Mouse (Mus musculus): ENCODE measurements around the gene Haus6. TPM values are rescaled to one million over a fixed set of nuclear protein-coding genes. Genes with fewer than 3 reads are reported as not detected.

Haus6 gene
- polyA plus RNA-seq, 1 experiment = 3.3 TPM

DNA sequence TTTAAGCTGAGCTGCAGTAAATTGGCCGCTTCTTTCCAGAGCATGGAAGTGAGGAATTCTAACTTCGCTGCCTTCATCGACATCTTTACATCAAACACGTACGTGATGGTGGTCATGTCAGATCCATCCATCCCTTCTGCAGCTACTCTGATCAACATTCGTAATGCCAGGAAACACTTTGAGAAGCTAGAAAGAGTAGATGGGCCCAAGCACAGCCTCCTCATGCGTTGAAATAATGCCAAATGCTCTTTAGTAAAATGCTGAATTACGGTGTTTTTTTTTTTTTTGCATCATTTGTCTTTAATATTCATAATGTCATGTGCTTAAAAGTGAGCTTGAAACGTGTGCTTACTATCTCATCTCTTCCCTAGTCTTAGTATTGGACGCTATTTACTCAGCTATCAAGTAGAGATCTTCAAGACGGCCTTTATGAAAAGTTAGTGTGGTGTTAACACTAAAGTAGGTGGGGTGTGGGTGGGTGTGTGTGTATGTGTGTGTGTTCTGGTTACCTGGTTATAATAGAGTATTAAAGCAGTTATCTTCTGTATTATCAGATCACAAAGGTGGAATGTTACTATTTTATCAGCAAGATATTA, 35.1 kb downstream of the Haus6 start:
- H3K36me3 ChIP-seq (ENCODE audit: control insufficient read depth, insufficient read depth) = peaks cover 4% of the 10 kb centered on the region
- peak overlapping the region; percentile 83 for H3K4me2 ChIP-seq (ENCODE audit: low read depth)
- peak overlapping the region; percentile 93 for H3K4me3 ChIP-seq
- peak overlapping the region; percentile 66 for H3ac ChIP-seq (ENCODE audit: control insufficient read depth, insufficient read length)
- no peaks in the 10 kb centered on the region for H3K27me3 ChIP-seq (ENCODE audit: control insufficient read depth, insufficient read depth, insufficient read length)
- peaks cover 25% of the 10 kb centered on the region for H3K79me2 ChIP-seq (ENCODE audit: control insufficient read depth, insufficient read depth)
- TF ChIP-seq TCF12 (IDR thresholded peaks at IDR 0.05; ENCODE audit: insufficient read depth, poor library complexity, severe bottlenecking) = no peak
- no peak for TF ChIP-seq MYOD1 (IDR thresholded peaks at IDR 0.05; ENCODE audit: control insufficient read depth in 1 of 3, insufficient read length in 2 of 3, low read depth in 2 of 3)
- TF ChIP-seq REST (IDR thresholded peaks at IDR 0.05; ENCODE audit: insufficient read depth, insufficient read length) = no peak
- TF ChIP-seq POLR2A (IDR thresholded peaks at IDR 0.05; ENCODE audit: insufficient read length, low read depth) = no peak
- TF ChIP-seq MYOG (IDR thresholded peaks at IDR 0.05; ENCODE audit: control insufficient read depth in 1 of 3, insufficient read depth in 1 of 3, insufficient read length in 2 of 3, low read depth in 2 of 3) = no peak
- no peak for TF ChIP-seq POLR2AphosphoS2 (IDR thresholded peaks at IDR 0.05; ENCODE audit: insufficient read length, low read depth)
- no peak for TF ChIP-seq CEBPB (IDR thresholded peaks at IDR 0.05; ENCODE audit: insufficient read depth, poor library complexity, severe bottlenecking)

DNA sequence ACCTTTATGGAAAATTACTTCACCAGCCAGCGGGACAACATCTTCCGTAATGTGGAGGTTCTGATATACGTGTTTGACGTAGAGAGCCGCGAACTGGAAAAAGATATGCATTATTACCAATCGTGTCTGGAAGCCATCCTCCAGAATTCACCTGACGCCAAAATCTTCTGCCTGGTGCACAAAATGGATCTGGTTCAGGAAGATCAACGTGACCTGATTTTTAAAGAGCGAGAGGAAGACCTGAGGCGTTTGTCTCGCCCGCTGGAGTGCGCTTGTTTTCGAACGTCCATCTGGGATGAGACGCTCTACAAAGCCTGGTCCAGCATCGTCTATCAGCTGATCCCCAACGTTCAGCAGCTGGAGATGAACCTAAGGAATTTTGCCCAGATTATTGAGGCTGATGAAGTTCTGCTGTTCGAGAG, 35.7 kb downstream of the Haus6 start:
- H3K4me3 ChIP-seq = peak overlapping the region; percentile 93
- no peak for TF ChIP-seq POLR2AphosphoS2 (IDR thresholded peaks at IDR 0.05; ENCODE audit: insufficient read length, low read depth)
- no peak for TF ChIP-seq E2F4 (IDR thresholded peaks at IDR 0.05; ENCODE audit: insufficient read depth)
- no peak for TF ChIP-seq REST (IDR thresholded peaks at IDR 0.05; ENCODE audit: insufficient read depth, insufficient read length)
- TF ChIP-seq MYOD1 (IDR thresholded peaks at IDR 0.05; ENCODE audit: control insufficient read depth in 1 of 3, insufficient read length in 2 of 3, low read depth in 2 of 3) = no peak
- no peak for TF ChIP-seq SRF (IDR thresholded peaks at IDR 0.05; ENCODE audit: control insufficient read depth, insufficient read length, low read depth)
- no peak for TF ChIP-seq USF1 (IDR thresholded peaks at IDR 0.05; ENCODE audit: low read depth)
- TF ChIP-seq TCF3 (IDR thresholded peaks at IDR 0.05; ENCODE audit: insufficient read length, low read depth) = no peak
- no peak for TF ChIP-seq MAX (IDR thresholded peaks at IDR 0.05; ENCODE audit: low read depth)
- TF ChIP-seq MYOG (IDR thresholded peaks at IDR 0.05; ENCODE audit: control insufficient read depth in 1 of 3, insufficient read depth in 1 of 3, insufficient read length in 2 of 3, low read depth in 2 of 3) = no peak
- TF ChIP-seq POLR2A (IDR thresholded peaks at IDR 0.05; ENCODE audit: insufficient read length, low read depth) = no peak
- no peak for TF ChIP-seq CEBPB (IDR thresholded peaks at IDR 0.05; ENCODE audit: insufficient read depth, poor library complexity, severe bottlenecking)
- no peak for TF ChIP-seq TCF12 (IDR thresholded peaks at IDR 0.05; ENCODE audit: insufficient read depth, poor library complexity, severe bottlenecking)
- H3ac ChIP-seq (ENCODE audit: control insufficient read depth, insufficient read length) = peak overlapping the region; percentile 66
- peak overlapping the region; percentile 83 for H3K4me2 ChIP-seq (ENCODE audit: low read depth)
- H3K79me2 ChIP-seq (ENCODE audit: control insufficient read depth, insufficient read depth) = peaks cover 25% of the 10 kb centered on the region
- H3K27me3 ChIP-seq (ENCODE audit: control insufficient read depth, insufficient read depth, insufficient read length) = no peaks in the 10 kb centered on the region
- H3K36me3 ChIP-seq (ENCODE audit: control insufficient read depth, insufficient read depth) = peaks cover 4% of the 10 kb centered on the region

DNA sequence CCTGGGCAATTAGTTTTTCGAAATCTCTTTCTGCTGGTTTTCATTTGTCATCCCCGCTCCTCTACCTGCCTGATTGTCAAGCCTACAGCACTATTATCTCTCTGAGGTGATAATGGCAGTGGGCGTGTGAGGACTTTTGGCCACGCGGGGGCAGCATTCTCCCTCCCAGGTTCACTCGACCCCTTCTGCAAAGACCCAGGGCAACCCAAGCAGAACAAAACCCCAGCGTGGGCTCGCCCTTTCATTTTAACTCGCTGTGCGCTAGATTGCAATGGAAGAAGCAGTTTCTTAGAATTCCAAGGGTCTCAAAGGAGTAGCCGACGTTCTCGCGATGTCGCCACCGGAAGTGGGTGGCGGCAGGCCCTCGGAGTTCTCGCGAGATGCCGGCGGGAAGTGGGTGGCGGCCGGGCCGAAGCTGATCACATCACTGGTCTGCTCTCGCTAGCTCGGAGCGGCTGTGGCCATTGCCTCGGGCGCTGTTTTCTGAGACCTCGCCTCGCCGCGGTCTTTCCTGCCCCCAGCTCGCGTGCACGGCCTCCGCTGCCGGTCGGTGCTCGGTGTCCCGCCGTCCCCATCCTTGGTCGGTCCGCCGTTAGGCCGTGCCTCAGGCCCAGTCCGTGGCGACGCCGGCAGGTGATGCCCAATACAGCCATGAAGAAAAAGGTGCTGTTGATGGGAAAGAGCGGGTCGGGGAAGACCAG, 36.4 kb downstream of the Haus6 start, which contains the start of gene Rraga:
Gene Rraga (plus strand): TSS at position 386 of the 701 bp plus-strand sequence.
- peak within 1 kb of the TSS; percentile 83 for H3K4me2 ChIP-seq (ENCODE audit: low read depth)
- H3K4me3 ChIP-seq = peak within 1 kb of the TSS; percentile 93
- peak within 1 kb of the TSS; percentile 66 for H3ac ChIP-seq (ENCODE audit: control insufficient read depth, insufficient read length)
- H3K27me3 ChIP-seq (ENCODE audit: control insufficient read depth, insufficient read depth, insufficient read length) = no peaks in the 10 kb centered on the region
- peaks cover 25% of the 10 kb centered on the region for H3K79me2 ChIP-seq (ENCODE audit: control insufficient read depth, insufficient read depth)
- peaks cover 4% of the 10 kb centered on the region for H3K36me3 ChIP-seq (ENCODE audit: control insufficient read depth, insufficient read depth)
- peak; percentile 99 for TF ChIP-seq POLR2AphosphoS2 (IDR thresholded peaks at IDR 0.05; ENCODE audit: insufficient read length, low read depth)
- no peak for TF ChIP-seq REST (IDR thresholded peaks at IDR 0.05; ENCODE audit: insufficient read depth, insufficient read length)
- no peak for TF ChIP-seq TCF12 (IDR thresholded peaks at IDR 0.05; ENCODE audit: insufficient read depth, poor library complexity, severe bottlenecking)
- peak in 1 of 3 experiments; percentile 3 for TF ChIP-seq MYOG (IDR thresholded peaks at IDR 0.05; ENCODE audit: control insufficient read depth in 1 of 3, insufficient read depth in 1 of 3, insufficient read length in 2 of 3, low read depth in 2 of 3)
- peak in 1 of 3 experiments; percentile 24 for TF ChIP-seq MYOD1 (IDR thresholded peaks at IDR 0.05; ENCODE audit: control insufficient read depth in 1 of 3, insufficient read length in 2 of 3, low read depth in 2 of 3)
- no peak for TF ChIP-seq MAX (IDR thresholded peaks at IDR 0.05; ENCODE audit: low read depth)
- TF ChIP-seq POLR2A (IDR thresholded peaks at IDR 0.05; ENCODE audit: insufficient read length, low read depth) = peak; percentile 100
- TF ChIP-seq E2F4 (IDR thresholded peaks at IDR 0.05; ENCODE audit: insufficient read depth) = no peak
- TF ChIP-seq SRF (IDR thresholded peaks at IDR 0.05; ENCODE audit: control insufficient read depth, insufficient read length, low read depth) = peak; percentile 45
- no peak for TF ChIP-seq USF1 (IDR thresholded peaks at IDR 0.05; ENCODE audit: low read depth)
- no peak for TF ChIP-seq TCF3 (IDR thresholded peaks at IDR 0.05; ENCODE audit: insufficient read length, low read depth)

DNA sequence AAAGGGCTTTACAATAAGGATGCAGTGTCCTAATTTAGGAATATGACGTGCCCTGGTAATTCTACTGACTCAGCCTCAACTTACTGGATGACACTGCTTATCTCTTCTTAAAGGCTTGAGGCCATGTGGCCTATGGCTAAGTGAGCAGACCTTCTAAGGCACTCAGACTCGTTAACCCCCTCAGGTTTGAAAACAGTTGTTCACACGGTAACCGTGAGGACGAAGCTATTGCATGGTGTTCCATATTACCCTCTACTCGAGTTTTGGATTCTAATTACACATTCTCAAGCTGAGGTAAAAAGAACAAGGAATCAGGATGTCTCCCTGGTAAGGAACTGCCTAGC, 36.9 kb downstream of the Haus6 start:
- TF ChIP-seq POLR2A (IDR thresholded peaks at IDR 0.05; ENCODE audit: insufficient read length, low read depth) (no peak), MYOD1 (IDR thresholded peaks at IDR 0.05; ENCODE audit: control insufficient read depth in 1 of 3, insufficient read length in 2 of 3, low read depth in 2 of 3) (no peak), SRF (IDR thresholded peaks at IDR 0.05; ENCODE audit: control insufficient read depth, insufficient read length, low read depth) (no peak), TCF12 (IDR thresholded peaks at IDR 0.05; ENCODE audit: insufficient read depth, poor library complexity, severe bottlenecking) (no peak), REST (IDR thresholded peaks at IDR 0.05; ENCODE audit: insufficient read depth, insufficient read length) (no peak), POLR2AphosphoS2 (IDR thresholded peaks at IDR 0.05; ENCODE audit: insufficient read length, low read depth) (no peak), MYOG (IDR thresholded peaks at IDR 0.05; ENCODE audit: control insufficient read depth in 1 of 3, insufficient read depth in 1 of 3, insufficient read length in 2 of 3, low read depth in 2 of 3) (no peak), USF1 (IDR thresholded peaks at IDR 0.05; ENCODE audit: low read depth) (no peak), TCF3 (IDR thresholded peaks at IDR 0.05; ENCODE audit: insufficient read length, low read depth) (no peak), MAX (IDR thresholded peaks at IDR 0.05; ENCODE audit: low read depth) (no peak), E2F4 (IDR thresholded peaks at IDR 0.05; ENCODE audit: insufficient read depth) (no peak)
- Histone ChIP-seq H3K36me3 (ENCODE audit: control insufficient read depth, insufficient read depth) (peaks cover 4% of the 10 kb centered on the region), H3K27me3 (ENCODE audit: control insufficient read depth, insufficient read depth, insufficient read length) (no peaks in the 10 kb centered on the region)

More for the DNA sequence above, 36.9 kb downstream of the Haus6 start:
- Histone ChIP-seq H3K4me3 (peak overlapping the region; percentile 93), H3ac (ENCODE audit: control insufficient read depth, insufficient read length) (peak overlapping the region; percentile 66), H3K79me2 (ENCODE audit: control insufficient read depth, insufficient read depth) (peaks cover 25% of the 10 kb centered on the region), H3K4me2 (ENCODE audit: low read depth) (peak overlapping the region; percentile 81)

Measured in myocyte (in vitro differentiated cells).